17 mouse cellular contexts compared by ENCODE assay signal in the genomic region with DNA sequence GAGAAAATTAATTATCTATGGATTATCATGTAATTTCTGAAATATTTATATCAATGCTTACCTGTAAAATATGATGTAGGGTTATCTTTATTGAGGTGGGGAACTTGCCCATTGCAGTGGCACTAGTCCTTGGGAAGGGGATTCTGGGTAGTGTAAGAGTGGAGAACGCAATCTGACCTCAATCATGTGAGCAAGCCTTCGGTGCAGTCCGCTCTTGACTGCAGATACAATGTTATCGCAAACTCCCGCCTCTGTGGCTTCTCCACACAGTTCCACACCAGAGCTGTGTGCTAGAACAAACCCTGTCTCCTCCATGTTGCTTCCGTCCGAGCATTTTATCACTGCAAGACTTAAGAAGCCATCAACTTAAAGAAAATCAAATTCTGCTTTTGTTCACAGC.
"Had no signal": no experiment of that assay in that cellular context is flagged by ENCODE, and none has a peak within 500 bp of the region (broad histone marks: within the 10 kb centered on the region; RNA-seq: fewer than 3 reads in every experiment).

No protein-coding gene starts in this region.

- H3K27ac ChIP-seq: midbrain, embryonic 10.5 days; midbrain, embryonic 12.5 days; neural tube, embryonic 13.5 days; neural tube, embryonic 15.5 days; stomach, embryonic 15.5 days; stomach, postnatal 0 days had no signal

- H3K4me3 ChIP-seq: midbrain, embryonic 10.5 days; midbrain, embryonic 12.5 days; myocyte; neural tube, embryonic 13.5 days; neural tube, embryonic 15.5 days; stomach, embryonic 15.5 days had no signal

- H3K36me3 ChIP-seq: midbrain, embryonic 10.5 days; midbrain, embryonic 12.5 days; neural tube, embryonic 13.5 days; neural tube, embryonic 15.5 days; stomach, embryonic 15.5 days had no signal

- ATAC-seq: liver, postnatal 0 days; midbrain, embryonic 16.5 days had no signal

- H3K9me3 ChIP-seq: midbrain, embryonic 10.5 days; midbrain, embryonic 12.5 days; neural tube, embryonic 13.5 days; neural tube, embryonic 15.5 days; stomach, embryonic 15.5 days had no signal

- DNase-seq: liver, postnatal 0 days; lung, embryonic 14.5 days; lung, postnatal 10 days; lung, postnatal 4 days; midbrain, embryonic 14.5 days; right cerebral cortex, postnatal 14 days; thymus, adult 2 months; thymus, postnatal 25 days; thymus, postnatal 4 days had no signal

- H3K9ac ChIP-seq: liver, postnatal 0 days; lung, embryonic 14.5 days; midbrain, embryonic 12.5 days; neural tube, embryonic 13.5 days; neural tube, embryonic 15.5 days; stomach, embryonic 15.5 days had no signal

- H3K27me3 ChIP-seq: midbrain, embryonic 12.5 days; neural tube, embryonic 13.5 days; neural tube, embryonic 15.5 days; stomach, embryonic 15.5 days had no signal

- H3K4me1 ChIP-seq: midbrain, embryonic 10.5 days; midbrain, embryonic 12.5 days; neural tube, embryonic 13.5 days; neural tube, embryonic 15.5 days had no signal
